Mouse (Mus musculus): ENCODE data around the gene Spp1. TPM values are rescaled to one million over a fixed set of nuclear protein-coding genes. Genes with fewer than 3 reads are reported as not detected.
A peak's percentile ranks its signal among the peaks of the same experiment; 100 is the strongest.
"Not testable (repeated sequence)": the region's sequence is repeated elsewhere in the genome, so short reads cannot be mapped to it uniquely, and the experiment has no call there.

Spp1 gene
- total and polyA plus RNA-seq, 3 experiments: 0.36 to 1.7 (median 0.39) TPM

DNA sequence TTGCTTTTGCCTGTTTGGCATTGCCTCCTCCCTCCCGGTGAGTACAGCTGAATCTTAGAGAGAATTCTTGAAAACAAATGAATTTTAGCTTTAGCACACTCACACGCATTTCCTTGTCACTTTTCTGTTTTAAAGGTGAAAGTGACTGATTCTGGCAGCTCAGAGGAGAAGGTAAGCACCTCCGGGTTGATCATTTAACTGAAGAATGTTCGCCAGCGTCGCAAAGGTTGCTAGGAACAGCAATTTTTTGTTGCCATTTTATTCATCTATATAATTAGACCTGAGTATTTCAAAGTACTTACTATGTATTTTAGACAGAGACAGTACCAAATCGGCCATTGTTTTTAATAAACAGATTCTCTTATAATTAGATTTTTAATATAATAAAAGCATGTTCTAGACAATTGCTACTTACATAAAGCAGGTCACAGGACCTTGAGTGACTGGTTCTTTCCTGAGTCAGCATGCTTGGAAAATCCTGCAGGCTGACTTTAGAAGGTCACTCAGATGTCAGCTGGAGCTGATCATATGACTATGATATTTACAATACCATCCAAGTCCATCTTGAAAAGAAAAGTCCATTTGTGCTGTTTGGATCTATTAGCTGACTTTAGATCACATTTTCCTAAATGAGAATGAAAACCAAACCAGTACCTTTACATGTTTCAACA is 1.6 kb downstream of the Spp1 start:
- intact Hi-C loops (cut with DNase I): no loop called here
- no peaks in the 10 kb centered on the region for H3K27me3 ChIP-seq (ENCODE audit: control insufficient read depth, insufficient read depth, low read length)
- DNase-seq: no peak
- H3K4me1 ChIP-seq (ENCODE audit: control insufficient read depth, insufficient read depth, low read length): no peaks in the 10 kb centered on the region; the same call in 1 of the 2 replicates
- H3K9ac ChIP-seq (ENCODE audit: low read depth, low read length): no peak overlapping the region
- 86% methylated on average over 7 of the region's 7 CpGs for WGBS
- no peak overlapping the region for H3K4me3 ChIP-seq
- no peaks in the 10 kb centered on the region for H3K79me2 ChIP-seq (replicated peaks; ENCODE audit: control insufficient read depth, insufficient read depth, low read length)
- no peak overlapping the region for H3K27ac ChIP-seq
- no peaks in the 10 kb centered on the region for H3K36me3 ChIP-seq (ENCODE audit: control insufficient read depth, insufficient read depth, low read length)
- TF ChIP-seq CTCF (IDR thresholded peaks at IDR 0.05): no peak
- no peak for TF ChIP-seq POLR2A (IDR thresholded peaks at IDR 0.05; ENCODE audit: insufficient read depth, low read depth, low read length)
- TF ChIP-seq EP300 (IDR thresholded peaks at IDR 0.05; ENCODE audit: insufficient read depth, low read depth, low read length): no peak

DNA sequence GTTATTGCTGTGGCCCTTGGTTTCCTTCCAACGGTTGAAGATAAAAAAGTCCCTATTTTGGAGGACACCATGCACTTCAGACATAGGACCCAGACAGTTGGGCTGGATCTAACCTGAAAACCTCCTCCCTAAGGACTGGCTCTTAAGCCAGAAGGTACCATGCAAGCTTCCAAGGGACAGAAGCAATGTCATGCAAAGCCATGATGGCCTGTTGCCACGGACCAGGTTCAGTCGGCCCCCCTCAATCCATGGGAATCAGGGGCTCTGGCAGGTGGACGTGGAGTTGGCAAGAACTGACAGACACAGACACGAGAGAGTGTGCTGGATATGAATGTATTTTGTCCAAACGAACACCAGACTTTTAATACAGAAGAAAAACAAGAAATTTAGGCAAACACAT is 7.5 kb downstream of the Spp1 start:
- TF ChIP-seq EP300 (IDR thresholded peaks at IDR 0.05; ENCODE audit: insufficient read depth, low read depth, low read length): no peak
- no peak for TF ChIP-seq CTCF (IDR thresholded peaks at IDR 0.05)
- no peak for TF ChIP-seq POLR2A (IDR thresholded peaks at IDR 0.05; ENCODE audit: insufficient read depth, low read depth, low read length)
- no peaks in the 10 kb centered on the region for H3K36me3 ChIP-seq (ENCODE audit: control insufficient read depth, insufficient read depth, low read length)
- intact Hi-C loops (cut with DNase I): no loop called here
- H3K9ac ChIP-seq (ENCODE audit: low read depth, low read length): no peak overlapping the region
- 76% methylated on average over 6 of the region's 6 CpGs for WGBS
- no peaks in the 10 kb centered on the region for H3K79me2 ChIP-seq (replicated peaks; ENCODE audit: control insufficient read depth, insufficient read depth, low read length)
- H3K4me3 ChIP-seq: no peak overlapping the region
- DNase-seq: no peak
- no peaks in the 10 kb centered on the region for H3K4me1 ChIP-seq (ENCODE audit: control insufficient read depth, insufficient read depth, low read length)
- no peak overlapping the region for H3K27ac ChIP-seq
- no peaks in the 10 kb centered on the region for H3K27me3 ChIP-seq (ENCODE audit: control insufficient read depth, insufficient read depth, low read length)

GRCm38 (mm10) chr5:104442850-104443249 is 7.9 kb downstream of the Spp1 start:
- H3K79me2 ChIP-seq (replicated peaks; ENCODE audit: control insufficient read depth, insufficient read depth, low read length): no peaks in the 10 kb centered on the region
- H3K4me3 ChIP-seq: no peak overlapping the region
- WGBS: 47% methylated on average over 1 of the region's 1 CpGs
- no peaks in the 10 kb centered on the region for H3K4me1 ChIP-seq (ENCODE audit: control insufficient read depth, insufficient read depth, low read length)
- H3K27me3 ChIP-seq (ENCODE audit: control insufficient read depth, insufficient read depth, low read length): no peaks in the 10 kb centered on the region
- no peak overlapping the region for H3K9ac ChIP-seq (ENCODE audit: low read depth, low read length)
- intact Hi-C loops (cut with DNase I): no loop called here
- no peak for DNase-seq
- H3K27ac ChIP-seq: no peak overlapping the region
- H3K36me3 ChIP-seq (ENCODE audit: control insufficient read depth, insufficient read depth, low read length): no peaks in the 10 kb centered on the region
- no peak for TF ChIP-seq CTCF (IDR thresholded peaks at IDR 0.05)
- no peak for TF ChIP-seq EP300 (IDR thresholded peaks at IDR 0.05; ENCODE audit: insufficient read depth, low read depth, low read length)
- TF ChIP-seq POLR2A (IDR thresholded peaks at IDR 0.05; ENCODE audit: insufficient read depth, low read depth, low read length): no peak

GRCm38 (mm10) chr5:104446156-104446555 is 11.2 kb downstream of the Spp1 start:
- Histone ChIP-seq H3K36me3 (ENCODE audit: control insufficient read depth, insufficient read depth, low read length) (no peaks in the 10 kb centered on the region), H3K27me3 (ENCODE audit: control insufficient read depth, insufficient read depth, low read length) (no peaks in the 10 kb centered on the region), H3K79me2 (replicated peaks; ENCODE audit: control insufficient read depth, insufficient read depth, low read length) (no peaks in the 10 kb centered on the region), H3K9ac (ENCODE audit: low read depth, low read length) (no peak overlapping the region), H3K4me3 (no peak overlapping the region), H3K4me1 (ENCODE audit: control insufficient read depth, insufficient read depth, low read length) (no peaks in the 10 kb centered on the region), H3K27ac (no peak overlapping the region)
- WGBS: 1% methylated on average over 3 of the region's 3 CpGs
- peak; percentile 50 to 52 for DNase-seq
- TF ChIP-seq EP300 (IDR thresholded peaks at IDR 0.05; ENCODE audit: insufficient read depth, low read depth, low read length) (0 out of 2 replicates have a peak, but pooled peaks have one; percentile 62), POLR2A (IDR thresholded peaks at IDR 0.05; ENCODE audit: insufficient read depth, low read depth, low read length) (no peak), CTCF (IDR thresholded peaks at IDR 0.05) (peak; percentile 79)
- intact Hi-C loops (cut with DNase I): loop anchor here (1.0 to 5.0 kb wide), 2 partner anchors 101 to 229 kb away; no protein-coding TSS in a partner anchor

DNA sequence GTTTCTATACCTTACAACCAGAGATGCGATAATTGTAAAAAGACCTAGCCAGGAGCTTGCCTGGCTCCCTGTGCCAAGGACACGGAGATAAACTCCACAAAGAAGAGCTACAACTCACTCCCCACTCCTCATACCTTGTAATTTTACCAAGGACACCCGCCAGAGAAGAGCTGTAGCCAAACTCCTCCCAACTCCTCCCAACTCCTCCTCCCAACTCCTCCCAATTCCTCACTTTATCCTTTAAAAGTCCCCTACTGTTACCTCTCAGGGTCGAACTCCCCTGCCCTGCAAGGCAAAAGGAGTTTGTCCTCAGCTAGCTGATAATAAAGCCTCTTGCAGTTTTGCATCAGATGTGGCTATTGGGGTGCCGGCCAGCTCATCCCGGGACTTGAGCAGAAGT is 13.4 kb downstream of the Spp1 start:
- not testable (repeated sequence) for H3K27me3 ChIP-seq (ENCODE audit: control insufficient read depth, insufficient read depth, low read length); H3K79me2 ChIP-seq (replicated peaks; ENCODE audit: control insufficient read depth, insufficient read depth, low read length); H3K9ac ChIP-seq (ENCODE audit: low read depth, low read length); H3K4me3 ChIP-seq; DNase-seq; H3K27ac ChIP-seq; H3K4me1 ChIP-seq (ENCODE audit: control insufficient read depth, insufficient read depth, low read length); H3K36me3 ChIP-seq (ENCODE audit: control insufficient read depth, insufficient read depth, low read length)
- intact Hi-C loops (cut with DNase I): loop anchor here (5.0 kb wide), 1 partner anchor 231 kb away; no protein-coding TSS in a partner anchor
- WGBS: 31% methylated on average over 6 of the region's 6 CpGs

DNA sequence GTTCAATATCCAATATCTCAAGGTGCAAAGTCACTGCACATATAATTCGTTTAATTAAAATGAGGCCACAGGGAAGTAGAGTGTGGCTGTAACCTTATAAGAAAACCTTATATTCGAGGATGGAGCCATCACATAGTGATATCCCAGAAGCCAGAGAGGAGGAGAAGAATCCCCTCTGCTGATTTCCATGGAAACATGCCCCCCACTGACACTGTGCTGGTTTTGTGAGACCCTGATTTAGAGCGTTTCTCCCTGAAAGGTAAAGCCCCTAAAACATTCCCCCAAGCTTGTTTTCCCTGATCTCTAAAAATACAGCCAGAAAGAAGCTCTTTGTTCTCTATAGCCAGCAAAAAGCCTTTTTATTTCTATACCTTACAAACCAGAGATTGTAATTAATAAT is 14.6 kb downstream of the Spp1 start:
- no peak for DNase-seq
- 60% methylated on average over 3 of the region's 3 CpGs for WGBS
- Histone ChIP-seq H3K79me2 (replicated peaks; ENCODE audit: control insufficient read depth, insufficient read depth, low read length) (no peaks in the 10 kb centered on the region), H3K27ac (no peak overlapping the region), H3K27me3 (ENCODE audit: control insufficient read depth, insufficient read depth, low read length) (no peaks in the 10 kb centered on the region), H3K36me3 (ENCODE audit: control insufficient read depth, insufficient read depth, low read length) (no peaks in the 10 kb centered on the region), H3K9ac (ENCODE audit: low read depth, low read length) (no peak overlapping the region), H3K4me1 (ENCODE audit: control insufficient read depth, insufficient read depth, low read length) (no peaks in the 10 kb centered on the region), H3K4me3 (no peak overlapping the region)
- intact Hi-C loops (cut with DNase I): loop anchor here (5.0 kb wide), 1 partner anchor 232 kb away; no protein-coding TSS in a partner anchor
- no peak for TF ChIP-seq EP300 (IDR thresholded peaks at IDR 0.05; ENCODE audit: insufficient read depth, low read depth, low read length)
- no peak for TF ChIP-seq POLR2A (IDR thresholded peaks at IDR 0.05; ENCODE audit: insufficient read depth, low read depth, low read length)
- TF ChIP-seq CTCF (IDR thresholded peaks at IDR 0.05): no peak

Measured in heart, adult 2 months (tissue).